Mouse (Mus musculus) lung, embryonic 15.5 days (tissue): ENCODE results near the gene Gm17660. TPM values are rescaled to one million over a fixed set of nuclear protein-coding genes. Genes with fewer than 3 reads are reported as not detected.
A peak's percentile ranks its signal among the peaks of the same experiment; 100 is the strongest.

Source experiments
- ATAC-seq: fragments of 200-750 bp; cut with Nextera tagmentation; 2 replicates; pipeline ENCODE4 v1.8.0; 2017; ENCODE audit warnings: moderate number of reproducible peaks, borderline replicate concordance; ENCODE audit not compliant: low FRiP score, low TSS enrichment; ENCODE audit errors: extremely low read depth
- H3K27ac ChIP-seq: fragments of 300-500 bp; sonication (generic); 2 replicates; pipeline ENCODE4 v1.5.1; 2015; ENCODE audit warnings: moderate library complexity, mild to moderate bottlenecking, inconsistent platforms
- H3K27me3 ChIP-seq: fragments of 300-500 bp; sonication (generic); 2 replicates; pipeline ENCODE4 v1.6.1; 2015; ENCODE audit warnings: inconsistent platforms
- H3K36me3 ChIP-seq: fragments of 300-500 bp; sonication (generic); 2 replicates; pipeline ENCODE4 v1.6.1; 2015; ENCODE audit warnings: inconsistent platforms
- H3K4me1 ChIP-seq: fragments of 300-500 bp; sonication (generic); 2 replicates; pipeline ENCODE4 v1.6.1; 2015; ENCODE audit warnings: inconsistent platforms
- H3K4me2 ChIP-seq: fragments of 300-500 bp; sonication (generic); 2 replicates; pipeline ENCODE4 v1.6.1; 2015; ENCODE audit warnings: inconsistent platforms, mild to moderate bottlenecking, moderate library complexity
- H3K4me3 ChIP-seq: fragments of 300-500 bp; sonication (generic); 2 replicates; pipeline ENCODE4 v1.5.1; 2015; ENCODE audit warnings: mild to moderate bottlenecking, inconsistent platforms
- H3K9ac ChIP-seq: fragments of 300-500 bp; sonication (generic); 2 replicates; pipeline ENCODE4 v1.6.1; 2015; ENCODE audit warnings: inconsistent platforms
- H3K9me3 ChIP-seq: fragments of 300-500 bp; sonication (generic); 2 replicates; pipeline ENCODE4 v1.6.1; 2016; ENCODE audit warnings: inconsistent platforms
- WGBS: fragments of 180-500 bp; shearing (Covaris S2); methylation state at CpG from one replicate; pipeline ENCODE4 v1.1.7; 2015; 5-methylcytosine and 5-hydroxymethylcytosine counted together
- polyA plus RNA-seq: library from polyadenylated mRNA; unstranded; fragments of >200 nt; fragmentation: Nextera tagmentation; extraction: Ambion mirVana; gene quantifications from 2 replicates; pipeline ENCODE4 v1.2.1, GENCODE M21; 2015

The Gm17660 gene
- polyA plus RNA-seq, 1 experiment from 2014 or later, result 0.42 TPM

GRCm38 (mm10) chr5:104108127-104108875, 30.9 kb upstream of the Gm17660 start:
- Histone ChIP-seq H3K27me3 (no peaks in the 10 kb centered on the region), H3K9me3 (no peaks in the 10 kb centered on the region), H3K27ac (peak overlapping the region; percentile 92), H3K36me3 (no peaks in the 10 kb centered on the region), H3K4me1 (peaks cover 35% of the 10 kb centered on the region), H3K4me3 (no peak overlapping the region), H3K4me2 (peak overlapping the region; percentile 49), H3K9ac (no peak overlapping the region)
- no peak for ATAC-seq
- WGBS, result 58% methylated on average over 11 of the region's 11 CpGs

DNA sequence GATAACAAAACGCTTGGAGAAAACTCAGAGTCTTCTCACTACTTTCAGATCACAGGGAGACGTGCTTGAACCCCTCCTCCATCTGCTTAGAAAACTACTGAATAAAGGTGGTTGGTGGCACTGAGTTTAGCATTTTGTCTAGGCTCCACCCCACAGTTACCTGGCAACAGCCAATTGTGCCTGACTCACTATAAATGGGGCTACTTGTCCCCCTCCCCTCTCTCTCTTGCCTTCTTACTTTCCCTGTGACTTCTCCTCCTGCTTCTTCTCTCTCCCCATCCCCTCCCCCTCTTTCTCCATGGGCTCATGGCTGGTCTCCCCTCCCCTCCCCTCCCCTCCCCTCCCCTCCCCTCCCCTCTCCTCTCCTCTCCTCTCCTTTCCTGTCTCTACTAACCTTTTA, 26.7 kb upstream of the Gm17660 start:
- ATAC-seq, result no peak
- 64% methylated on average over 2 of the region's 2 CpGs for WGBS
- no peak overlapping the region for H3K4me2 ChIP-seq

GRCm38 (mm10) chr5:104103171-104103570, 25.8 kb upstream of the Gm17660 start:
- H3K36me3 ChIP-seq, result no peaks in the 10 kb centered on the region
- H3K27ac ChIP-seq, result no peak overlapping the region
- no peak overlapping the region for H3K4me3 ChIP-seq
- no peaks in the 10 kb centered on the region for H3K9me3 ChIP-seq
- no peaks in the 10 kb centered on the region for H3K27me3 ChIP-seq
- H3K4me2 ChIP-seq, result no peak overlapping the region
- WGBS, result 43% methylated on average over 4 of the region's 4 CpGs
- H3K4me1 ChIP-seq, result peaks cover 26% of the 10 kb centered on the region
- no peak for ATAC-seq
- H3K9ac ChIP-seq, result no peak overlapping the region

More for the DNA sequence above, 26.7 kb upstream of the Gm17660 start:
- Histone ChIP-seq H3K27ac (no peak overlapping the region), H3K4me3 (no peak overlapping the region), H3K27me3 (no peaks in the 10 kb centered on the region), H3K9ac (no peak overlapping the region), H3K4me1 (peaks cover 33% of the 10 kb centered on the region), H3K9me3 (no peaks in the 10 kb centered on the region), H3K36me3 (no peaks in the 10 kb centered on the region)

GRCm38 (mm10) chr5:104101678-104102531, 24.5 kb upstream of the Gm17660 start:
- no peak for ATAC-seq
- Histone ChIP-seq H3K27ac (no peak overlapping the region), H3K9ac (no peak overlapping the region), H3K4me3 (no peak overlapping the region), H3K4me1 (peaks cover 26% of the 10 kb centered on the region), H3K9me3 (no peaks in the 10 kb centered on the region), H3K4me2 (no peak overlapping the region), H3K27me3 (no peaks in the 10 kb centered on the region), H3K36me3 (no peaks in the 10 kb centered on the region)
- 44% methylated on average over 10 of the region's 10 CpGs for WGBS

GRCm38 (mm10) chr5:104096078-104096938, 18.9 kb upstream of the Gm17660 start:
- ATAC-seq, result peak; percentile 93
- H3K4me3 ChIP-seq, result no peak overlapping the region
- peaks cover 16% of the 10 kb centered on the region; the same call in 1 of the 2 replicates for H3K36me3 ChIP-seq
- 32% methylated on average over 16 of the region's 16 CpGs for WGBS
- H3K4me2 ChIP-seq, result peak overlapping the region; percentile 25
- peak overlapping the region; percentile 94 for H3K27ac ChIP-seq
- H3K4me1 ChIP-seq, result peaks cover 25% of the 10 kb centered on the region
- H3K9ac ChIP-seq, result no peak overlapping the region
- H3K9me3 ChIP-seq, result no peaks in the 10 kb centered on the region
- no peaks in the 10 kb centered on the region for H3K27me3 ChIP-seq

DNA sequence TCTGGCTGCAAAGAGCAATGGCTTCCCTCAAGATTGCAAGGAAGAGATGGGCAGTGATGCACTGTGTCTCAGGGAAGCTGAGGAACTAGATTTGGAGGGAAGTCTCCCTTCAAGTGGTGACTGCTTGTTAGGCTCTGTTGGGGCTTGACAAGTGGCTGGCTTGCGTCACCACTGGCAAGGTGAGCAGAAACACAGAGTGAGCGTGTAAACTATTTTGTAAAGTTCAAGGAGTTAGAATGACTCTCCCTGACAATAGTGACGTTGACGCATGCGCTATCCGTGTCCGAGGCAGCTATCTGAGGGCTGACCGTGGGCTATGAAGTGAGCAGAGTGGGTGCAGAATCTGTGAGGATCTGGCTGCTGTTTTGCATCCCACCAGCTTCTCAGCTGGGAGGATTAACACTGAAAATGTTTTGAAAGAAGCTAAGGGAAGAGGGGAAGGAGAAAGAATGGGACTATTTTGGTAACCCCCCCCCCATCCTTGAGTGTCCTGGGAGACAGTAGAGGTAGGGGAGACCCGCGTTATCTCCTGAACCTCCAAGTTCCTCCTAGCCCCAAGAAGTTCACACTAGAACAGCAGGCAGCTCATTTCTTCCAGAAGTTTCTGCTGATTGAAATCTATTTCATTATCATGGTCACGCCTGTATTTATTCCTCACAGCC, 18.1 kb upstream of the Gm17660 start:
- WGBS, result 30% methylated on average over 11 of the region's 11 CpGs
- H3K9ac ChIP-seq, result peak overlapping the region; percentile 16; the same call in 1 of the 2 replicates
- peaks cover 25% of the 10 kb centered on the region for H3K4me1 ChIP-seq
- peak; percentile 17 for ATAC-seq
- H3K27ac ChIP-seq, result peak overlapping the region; percentile 94
- no peaks in the 10 kb centered on the region for H3K9me3 ChIP-seq
- peaks cover 21% of the 10 kb centered on the region; the same call in 1 of the 2 replicates for H3K36me3 ChIP-seq
- H3K4me2 ChIP-seq, result peak overlapping the region; percentile 16; the same call in 1 of the 2 replicates
- H3K27me3 ChIP-seq, result no peaks in the 10 kb centered on the region
- H3K4me3 ChIP-seq, result no peak overlapping the region

GRCm38 (mm10) chr5:104089751-104090150, 12.3 kb upstream of the Gm17660 start:
- H3K9ac ChIP-seq, result no peak overlapping the region
- H3K9me3 ChIP-seq, result no peaks in the 10 kb centered on the region
- 73% methylated on average over 2 of the region's 2 CpGs for WGBS
- H3K36me3 ChIP-seq, result peaks cover 67% of the 10 kb centered on the region
- H3K4me1 ChIP-seq, result no peaks in the 10 kb centered on the region
- H3K4me2 ChIP-seq, result no peak overlapping the region
- H3K27me3 ChIP-seq, result no peaks in the 10 kb centered on the region
- no peak overlapping the region for H3K27ac ChIP-seq
- ATAC-seq, result no peak
- no peak overlapping the region for H3K4me3 ChIP-seq

- Histone ChIP-seq H3K4me1 (no peaks in the 10 kb centered on the region), H3K4me3 (no peak overlapping the region), H3K9ac (no peak overlapping the region), H3K4me2 (no peak overlapping the region), H3K36me3 (peaks cover 76% of the 10 kb centered on the region), H3K27ac (no peak overlapping the region), H3K27me3 (no peaks in the 10 kb centered on the region), H3K9me3 (no peaks in the 10 kb centered on the region)
- 87% methylated on average over 9 of the region's 9 CpGs for WGBS
- no peak for ATAC-seq
Observed at GRCm38 (mm10) chr5:104085366-104085765, 8.0 kb upstream of the Gm17660 start.

DNA sequence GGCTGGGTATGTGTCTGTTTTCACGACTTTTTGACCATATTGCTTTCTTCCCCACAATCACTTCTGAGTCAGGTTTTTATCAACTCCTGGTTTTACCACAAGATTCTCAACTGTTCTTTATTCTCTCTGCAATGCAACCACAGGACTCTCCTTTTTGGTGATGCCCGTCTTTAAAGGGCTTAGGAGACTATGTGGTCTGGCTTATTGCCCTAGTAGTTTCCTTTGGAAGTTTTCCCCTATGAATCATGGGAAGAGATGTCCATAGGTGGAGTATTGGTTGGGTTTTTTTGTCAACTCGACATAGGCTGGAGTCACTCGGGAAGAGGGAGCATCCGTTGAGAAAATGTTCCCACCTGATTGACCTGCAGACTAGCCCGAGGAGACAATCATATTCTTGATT, 3.3 kb upstream of the Gm17660 start:
- H3K4me2 ChIP-seq, result no peak overlapping the region
- H3K27ac ChIP-seq, result no peak overlapping the region
- H3K9ac ChIP-seq, result no peak overlapping the region
- H3K4me1 ChIP-seq, result no peaks in the 10 kb centered on the region
- ATAC-seq, result no peak
- H3K27me3 ChIP-seq, result no peaks in the 10 kb centered on the region
- WGBS, result 88% methylated on average over 6 of the region's 6 CpGs
- no peak overlapping the region for H3K4me3 ChIP-seq
- peaks cover 50% of the 10 kb centered on the region for H3K36me3 ChIP-seq
- H3K9me3 ChIP-seq, result no peaks in the 10 kb centered on the region

DNA sequence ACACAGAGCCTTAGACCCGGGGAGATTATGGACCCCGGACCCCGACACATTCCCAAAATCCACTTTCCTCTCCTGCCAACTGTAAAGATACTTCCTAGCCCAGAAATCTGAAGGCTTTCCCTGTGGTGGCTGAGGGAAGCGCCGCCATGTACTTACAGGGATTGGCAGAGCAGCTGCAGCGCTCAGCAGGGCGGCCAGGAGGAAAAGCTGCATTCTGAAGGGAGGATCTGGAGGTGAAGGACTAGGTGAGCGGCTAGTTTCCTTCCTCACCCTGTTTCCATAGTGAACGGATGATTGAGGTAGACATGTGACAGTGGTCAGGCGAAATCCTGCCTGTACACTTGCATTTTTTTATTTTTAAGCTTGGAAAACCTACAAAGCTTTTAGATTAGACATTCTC, 1.0 kb downstream of the Gm17660 start:
- no peak overlapping the region for H3K4me3 ChIP-seq
- H3K27ac ChIP-seq, result no peak overlapping the region; the same call in 1 of the 2 replicates
- no peak overlapping the region for H3K4me2 ChIP-seq
- peaks cover 10% of the 10 kb centered on the region; the same call in 1 of the 2 replicates for H3K4me1 ChIP-seq
- WGBS, result 30% methylated on average over 10 of the region's 10 CpGs
- no peak overlapping the region for H3K9ac ChIP-seq
- ATAC-seq, result no peak
- peaks cover 20% of the 10 kb centered on the region for H3K36me3 ChIP-seq
- H3K9me3 ChIP-seq, result no peaks in the 10 kb centered on the region
- no peaks in the 10 kb centered on the region for H3K27me3 ChIP-seq

DNA sequence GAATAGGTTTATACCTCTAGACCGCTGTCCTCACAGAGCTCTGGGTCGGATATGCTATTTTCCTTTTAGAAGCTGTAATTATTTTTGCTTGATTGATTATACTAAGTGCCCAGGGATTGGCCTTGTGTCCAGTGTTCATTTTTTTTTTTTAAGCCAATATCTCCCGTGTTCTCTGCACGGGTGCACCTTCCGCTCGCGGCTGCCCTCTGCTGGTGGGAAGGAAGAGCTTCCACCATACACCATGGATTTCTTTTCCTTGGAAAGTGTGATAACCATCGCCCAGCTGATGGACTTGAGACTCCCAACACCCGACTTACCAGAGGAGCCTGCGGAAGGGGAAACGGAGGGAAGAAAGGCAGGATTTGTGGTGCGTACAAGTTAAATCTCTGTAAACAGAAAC, 3.0 kb downstream of the Gm17660 start:
- Histone ChIP-seq H3K36me3 (peaks cover 4% of the 10 kb centered on the region), H3K4me3 (peak overlapping the region; percentile 21; the same call in 1 of the 2 replicates), H3K4me2 (peak overlapping the region; percentile 47), H3K9ac (no peak overlapping the region), H3K9me3 (no peaks in the 10 kb centered on the region), H3K27me3 (no peaks in the 10 kb centered on the region), H3K4me1 (peaks cover 10% of the 10 kb centered on the region; the same call in 1 of the 2 replicates), H3K27ac (no peak overlapping the region)
- ATAC-seq, result no peak
- WGBS, result 15% methylated on average over 12 of the region's 12 CpGs
